Mouse (Mus musculus) lung, adult 2 months (tissue): Measurements from ENCODE around the gene Runx2. TPM values are rescaled to one million over a fixed set of nuclear protein-coding genes. Genes with fewer than 3 reads are reported as not detected.

Experiments
- DNase-seq: peaks from one replicate; pipeline ENCODE4 v3.0.0; 2022
- H3K4me1 ChIP-seq: fragments of 200-500 bp; 2 replicates; pipeline ENCODE4 v1.6.1; 2011; ENCODE audit warnings: low read length; ENCODE audit not compliant: control insufficient read depth, insufficient read depth
- H3K4me3 ChIP-seq: fragments of 200-500 bp; replicated peaks from 2 replicates; pipeline ENCODE3; 2011; ENCODE audit warnings: low read depth, mild to moderate bottlenecking, control low read depth, low read length; ENCODE audit errors: extremely low read depth
- CTCF ChIP-seq: fragments of 200-500 bp; IDR thresholded peaks from 2 replicates; pipeline ENCODE4 v1.5.1; 2011; ENCODE audit warnings: mild to moderate bottlenecking, low read length, control low read depth; ENCODE audit not compliant: insufficient read depth
- POLR2A ChIP-seq: fragments of 200-500 bp; IDR thresholded peaks from 2 replicates; pipeline ENCODE4 v1.6.1; 2011; ENCODE audit warnings: low read depth, mild to moderate bottlenecking, control low read depth, low read length, borderline replicate concordance; ENCODE audit errors: extremely low read depth
- WGBS: fragments of 180-500 bp; shearing (Covaris S2); methylation state at CpG from one replicate; pipeline ENCODE4 v1.1.7; 2018; 5-methylcytosine and 5-hydroxymethylcytosine counted together
- polyA plus RNA-seq: library from polyadenylated mRNA; depleted of rRNA; stranded (reverse); fragments of >200 nt; gene quantifications from 2 replicates; pipeline ENCODE4 v1.2.3, GENCODE M21; 2012

The Runx2 gene
- polyA plus RNA-seq, 1 experiment = 6.7 TPM

DNA sequence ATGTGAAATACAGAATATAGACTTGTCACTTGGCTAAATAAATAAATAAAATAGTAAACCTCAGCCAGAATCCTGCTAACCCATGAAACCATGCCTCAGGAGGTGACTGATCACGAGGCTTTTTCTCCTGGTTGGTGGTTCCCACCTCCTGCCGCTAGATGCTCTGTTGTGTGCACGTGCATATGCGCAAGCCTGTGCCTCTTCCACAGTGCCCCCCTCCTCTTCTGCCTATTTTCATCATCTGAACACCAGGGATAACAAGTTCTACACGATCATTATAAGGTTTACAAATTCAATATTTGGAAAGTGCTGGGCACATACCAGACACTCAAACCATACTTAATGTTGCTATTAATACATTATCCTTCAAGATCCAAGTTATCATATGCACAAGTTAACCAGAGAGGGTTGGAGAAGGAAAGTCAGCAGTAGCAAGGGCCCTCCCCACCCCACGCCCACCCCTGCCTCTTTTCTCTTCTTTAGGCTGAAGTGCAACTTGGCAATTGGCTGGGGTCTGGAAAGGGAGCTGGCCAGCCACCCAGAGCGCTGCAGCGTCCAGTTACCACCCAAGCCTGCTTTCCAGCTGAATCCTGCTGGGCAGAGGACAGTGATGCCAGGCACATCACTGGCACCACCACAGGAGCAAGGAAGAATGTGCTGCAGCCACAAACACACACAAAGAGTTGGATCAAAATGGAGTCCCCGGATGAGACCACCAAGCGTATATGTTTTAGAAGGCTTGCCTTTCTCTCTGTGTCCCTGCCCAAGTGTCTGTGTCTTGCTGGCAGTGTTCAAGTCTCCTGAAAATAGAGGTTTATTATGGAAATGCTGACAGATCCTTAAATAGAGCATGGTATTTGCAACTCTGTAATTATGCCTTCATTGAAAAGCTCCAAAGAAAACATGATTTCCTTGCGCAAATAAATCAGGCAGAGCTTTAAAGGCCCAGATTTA lies 294.2 kb downstream of the Runx2 start:
- 66% methylated on average over 11 of the region's 11 CpGs for WGBS
- Histone ChIP-seq H3K4me3 (no peak overlapping the region), H3K4me1 (no peaks in the 10 kb centered on the region)
- TF ChIP-seq POLR2A (no peak), CTCF (no peak)
- DNase-seq = no peak

DNA sequence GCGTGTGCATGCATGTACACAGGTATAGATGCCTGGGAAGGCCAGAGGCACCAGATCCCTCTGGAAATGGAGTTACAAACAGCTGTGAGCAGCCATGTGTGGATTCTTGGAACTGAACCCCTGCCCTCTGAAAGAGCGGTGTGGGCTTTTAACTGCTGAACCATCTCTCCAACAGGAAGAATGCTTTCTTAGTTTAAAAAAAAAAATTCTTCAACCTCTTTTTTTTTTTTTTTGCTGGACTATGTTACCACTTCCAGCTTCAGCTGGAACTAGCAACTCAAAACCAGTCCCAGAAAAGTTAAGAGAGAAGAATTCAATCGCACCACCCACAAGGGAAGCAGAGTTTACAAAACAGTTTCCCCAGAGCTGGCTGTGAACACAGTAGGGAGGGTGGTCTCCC lies 295.2 kb downstream of the Runx2 start:
- DNase-seq = no peak
- 64% methylated on average over 3 of the region's 3 CpGs for WGBS
- no peak overlapping the region for H3K4me3 ChIP-seq
- no peaks in the 10 kb centered on the region for H3K4me1 ChIP-seq
- no peak for TF ChIP-seq POLR2A

DNA sequence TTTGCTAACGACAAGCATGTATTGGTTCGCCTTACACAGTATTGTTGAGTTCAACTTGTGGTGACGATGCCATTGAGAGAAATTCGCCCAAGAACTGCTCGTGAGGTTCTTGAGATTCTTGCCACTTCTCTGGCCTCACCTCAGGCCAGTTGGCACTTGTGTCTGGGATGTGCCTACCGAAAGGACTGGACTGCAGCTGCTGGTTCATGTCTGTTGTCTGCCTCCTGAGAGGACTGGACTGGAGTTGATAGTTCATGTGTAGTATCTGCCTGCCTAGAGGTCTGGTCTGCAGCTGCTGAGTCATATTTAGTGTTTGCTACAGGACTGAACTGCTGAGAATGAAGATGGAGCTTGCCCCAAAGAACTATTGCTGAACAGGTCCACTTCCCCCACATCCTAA lies 296.4 kb downstream of the Runx2 start:
- WGBS = 92% methylated on average over 6 of the region's 6 CpGs
- H3K4me3 ChIP-seq = no peak overlapping the region
- no peaks in the 10 kb centered on the region for H3K4me1 ChIP-seq
- no peak for TF ChIP-seq CTCF
- no peak for DNase-seq

- WGBS = 57% methylated on average over 7 of the region's 7 CpGs
- Histone ChIP-seq H3K4me3 (no peak overlapping the region), H3K4me1 (no peaks in the 10 kb centered on the region)
- TF ChIP-seq POLR2A = no peak
- TF ChIP-seq CTCF = no peak
- no peak for DNase-seq
Observed at GRCm38 (mm10) chr17:44508198-44508715, 306.3 kb downstream of the Runx2 start.

DNA sequence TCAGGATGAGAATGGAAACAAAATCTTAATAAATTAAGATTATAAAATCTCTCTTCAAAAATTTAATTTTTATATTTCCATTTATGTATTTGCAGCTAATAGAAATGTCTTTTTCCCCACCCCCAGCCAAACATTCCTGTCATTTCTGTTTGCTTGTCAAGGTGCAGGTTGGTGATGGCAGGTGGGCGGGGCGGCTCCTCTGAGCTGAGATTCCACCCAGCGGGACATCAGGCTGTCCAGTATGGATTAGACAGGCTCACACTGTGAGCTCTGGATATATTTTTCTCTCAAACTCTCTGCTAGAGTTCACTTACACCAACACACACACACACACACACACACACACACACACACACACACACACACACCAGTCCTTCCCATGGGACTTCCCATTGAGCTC lies 306.9 kb downstream of the Runx2 start:
- no peaks in the 10 kb centered on the region for H3K4me1 ChIP-seq
- 95% methylated on average over 3 of the region's 3 CpGs for WGBS
- DNase-seq = no peak
- TF ChIP-seq CTCF (no peak), POLR2A (no peak)
- no peak overlapping the region for H3K4me3 ChIP-seq

- no peak overlapping the region for H3K4me3 ChIP-seq
- TF ChIP-seq CTCF (no peak), POLR2A (no peak)
- H3K4me1 ChIP-seq = no peaks in the 10 kb centered on the region
- WGBS = 62% methylated on average over 3 of the region's 3 CpGs
- no peak for DNase-seq
Observed at GRCm38 (mm10) chr17:44506524-44506923, 308.1 kb downstream of the Runx2 start.

- Histone ChIP-seq H3K4me1 (no peaks in the 10 kb centered on the region), H3K4me3 (no peak overlapping the region)
- 90% methylated on average over 10 of the region's 10 CpGs for WGBS
- no peak for DNase-seq
- TF ChIP-seq POLR2A (no peak), CTCF (no peak)
Observed at GRCm38 (mm10) chr17:44504794-44505317, 309.7 kb downstream of the Runx2 start.

GRCm38 (mm10) chr17:44502176-44502575 lies 312.4 kb downstream of the Runx2 start:
- WGBS = 88% methylated on average over 5 of the region's 5 CpGs
- H3K4me1 ChIP-seq = no peaks in the 10 kb centered on the region
- no peak for DNase-seq
- TF ChIP-seq POLR2A = no peak
- no peak for TF ChIP-seq CTCF
- no peak overlapping the region for H3K4me3 ChIP-seq

DNA sequence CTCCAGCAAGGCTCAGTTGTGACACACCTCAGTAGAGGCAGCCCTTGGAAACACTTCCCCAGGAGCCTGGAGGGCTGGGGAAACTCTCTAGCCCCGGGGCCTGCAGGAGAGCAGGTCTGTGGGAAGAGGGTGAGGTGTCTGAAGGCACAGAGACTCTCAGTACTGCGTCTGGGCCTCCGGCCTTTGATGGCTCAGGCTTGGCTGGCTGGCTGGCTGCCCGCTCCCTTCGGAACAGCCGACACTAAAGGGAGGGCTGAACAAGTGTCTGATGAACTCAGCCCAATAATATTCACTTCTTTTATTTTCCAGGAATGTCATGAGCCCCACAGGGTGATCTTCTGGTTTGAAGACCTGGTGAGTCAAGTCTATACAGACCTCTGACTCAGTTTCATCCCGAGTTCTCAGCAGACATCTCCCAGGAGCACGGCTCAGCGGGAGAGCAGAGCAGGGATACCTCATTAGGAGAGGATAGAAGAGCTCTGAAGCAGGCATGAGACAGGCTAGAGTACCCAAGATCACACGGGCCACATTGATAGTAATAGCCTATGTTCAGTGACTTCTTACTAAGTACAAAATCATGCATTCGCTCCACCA lies 314.2 kb downstream of the Runx2 start:
- no peak for DNase-seq
- H3K4me1 ChIP-seq = no peaks in the 10 kb centered on the region
- H3K4me3 ChIP-seq = no peak overlapping the region
- WGBS = 68% methylated on average over 11 of the region's 11 CpGs
- TF ChIP-seq CTCF (no peak), POLR2A (no peak)
